Mouse (Mus musculus) cortical plate, adult 2 months (tissue): ENCODE data around the gene Msh4.

ENCODE experiments used
- CTCF ChIP-seq: fragments of 200-500 bp; IDR thresholded peaks from 2 replicates; pipeline ENCODE4 v1.5.1; 2011; ENCODE audit warnings: mild to moderate bottlenecking, control low read depth, low read length; ENCODE audit not compliant: insufficient read depth; ENCODE audit errors: extremely low read depth
- POLR2A ChIP-seq: fragments of 200-500 bp; IDR thresholded peaks from 2 replicates; pipeline ENCODE4 v1.6.1; 2011; ENCODE audit warnings: mild to moderate bottlenecking, low read length, control low read depth; ENCODE audit not compliant: insufficient read depth; ENCODE audit errors: extremely low read depth

DNA sequence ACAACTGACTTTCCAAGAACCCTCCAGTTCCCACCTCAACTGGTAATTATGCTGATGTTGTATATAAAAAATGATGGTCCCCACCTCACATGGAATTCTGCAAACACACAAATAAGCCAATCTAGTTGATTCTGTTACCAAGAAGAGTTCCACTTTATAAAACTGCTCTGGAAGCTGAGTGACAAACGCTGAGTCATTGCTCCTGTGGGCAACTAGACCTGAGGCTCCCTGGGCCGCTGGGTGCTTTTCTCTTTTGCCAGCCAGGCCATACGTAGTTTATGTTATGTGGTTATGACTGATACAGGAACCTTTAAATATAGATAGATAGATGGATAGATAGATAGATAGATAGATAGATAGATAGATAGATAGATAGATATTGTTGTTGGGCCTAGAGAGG lies 87.2 kb downstream of the Msh4 start:
- no peak for TF ChIP-seq POLR2A
- TF ChIP-seq CTCF, result no peak
